Mouse (Mus musculus) E14TG2a.4 (cell line): ENCODE results near the gene Rcn1.

Source experiments
- H3K27me3 ChIP-seq: 2 replicates; pipeline ENCODE4 v1.6.1; 2014; ENCODE audit warnings: low read length, control low read depth; ENCODE audit not compliant: insufficient read depth
- H3K36me3 ChIP-seq: 2 replicates; pipeline ENCODE4 v1.6.1; 2014; ENCODE audit warnings: low read length, control low read depth; ENCODE audit not compliant: insufficient read depth
- H3K4me1 ChIP-seq: replicated peaks from 2 replicates; pipeline ENCODE4 v1.6.1; 2014; ENCODE audit warnings: low read depth, low read length, control low read depth
- H3K4me3 ChIP-seq: replicated peaks from 2 replicates; pipeline ENCODE4 v1.5.1; 2014; ENCODE audit warnings: mild to moderate bottlenecking, low read length
- H3K9me3 ChIP-seq: 2 replicates; pipeline ENCODE4 v1.6.1; 2014; ENCODE audit warnings: low read length, control low read depth
- CTCF ChIP-seq: conservative IDR thresholded peaks from 2 replicates; pipeline ENCODE4 v1.5.1; 2014; ENCODE audit warnings: low read length
- NANOG ChIP-seq: IDR thresholded peaks from 2 replicates; pipeline ENCODE4 v1.6.1; 2014; ENCODE audit warnings: borderline replicate concordance, low read length, mixed read lengths
- POU5F1 ChIP-seq: IDR thresholded peaks from 2 replicates; pipeline ENCODE4 v1.6.1; 2014; ENCODE audit warnings: low read length, borderline replicate concordance

Rcn1 gene

DNA sequence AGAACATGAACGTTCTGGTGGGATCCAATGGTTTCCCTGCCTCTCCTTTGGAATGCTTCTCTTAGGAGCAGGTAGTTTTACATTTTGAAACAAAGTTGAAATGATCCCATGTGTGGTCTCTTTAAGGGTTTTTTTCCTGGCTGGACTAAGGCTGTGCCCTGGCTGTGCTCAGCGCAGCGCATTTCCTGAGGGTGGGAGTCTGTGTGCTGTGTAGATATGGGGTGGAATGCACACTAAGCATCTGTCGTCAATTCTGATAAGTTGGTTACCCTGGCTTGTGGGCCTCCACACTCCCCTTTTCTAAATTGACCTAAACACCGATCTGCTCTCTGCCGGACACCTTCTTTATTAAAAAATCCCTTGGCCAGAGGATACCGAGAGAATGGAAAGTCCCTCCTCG is 28.3 kb upstream of the Rcn1 start:
- H3K9me3 ChIP-seq, result no peaks in the 10 kb centered on the region
- peaks cover 17% of the 10 kb centered on the region; the same call in 1 of the 2 replicates for H3K27me3 ChIP-seq
- no peak for TF ChIP-seq CTCF
- TF ChIP-seq NANOG, result no peak
- TF ChIP-seq POU5F1, result no peak
- H3K4me3 ChIP-seq, result no peak overlapping the region
- H3K36me3 ChIP-seq, result no peaks in the 10 kb centered on the region
- H3K4me1 ChIP-seq, result no peaks in the 10 kb centered on the region

DNA sequence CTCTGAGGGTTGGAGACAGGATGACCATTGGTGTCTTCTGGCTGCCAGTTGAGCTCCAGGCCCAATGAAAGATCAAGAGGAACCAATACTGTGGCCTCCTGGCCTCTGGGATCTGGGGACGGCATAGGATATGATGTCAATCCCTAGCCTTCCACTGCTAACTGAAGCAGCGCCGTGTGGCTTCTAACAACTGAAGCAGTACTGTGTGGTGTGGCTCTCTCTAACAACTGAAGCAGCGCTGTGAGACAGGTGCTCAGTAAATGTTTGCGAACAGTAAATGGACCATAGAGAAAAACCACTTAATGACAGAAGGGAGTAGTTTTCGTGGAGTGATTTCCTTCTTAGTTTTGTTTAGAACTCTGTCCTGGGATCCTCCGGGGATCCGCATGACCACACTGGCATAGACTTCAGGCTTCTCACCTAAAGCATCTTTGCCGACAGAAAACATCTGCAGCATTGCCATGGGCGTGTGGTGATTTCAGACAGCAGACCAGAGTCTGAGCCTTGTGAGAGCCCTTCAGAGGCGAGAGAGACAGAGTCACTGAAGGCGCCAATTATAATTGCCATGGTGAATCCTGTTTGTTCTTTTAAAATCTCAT is 19.6 kb upstream of the Rcn1 start:
- no peaks in the 10 kb centered on the region for H3K27me3 ChIP-seq

DNA sequence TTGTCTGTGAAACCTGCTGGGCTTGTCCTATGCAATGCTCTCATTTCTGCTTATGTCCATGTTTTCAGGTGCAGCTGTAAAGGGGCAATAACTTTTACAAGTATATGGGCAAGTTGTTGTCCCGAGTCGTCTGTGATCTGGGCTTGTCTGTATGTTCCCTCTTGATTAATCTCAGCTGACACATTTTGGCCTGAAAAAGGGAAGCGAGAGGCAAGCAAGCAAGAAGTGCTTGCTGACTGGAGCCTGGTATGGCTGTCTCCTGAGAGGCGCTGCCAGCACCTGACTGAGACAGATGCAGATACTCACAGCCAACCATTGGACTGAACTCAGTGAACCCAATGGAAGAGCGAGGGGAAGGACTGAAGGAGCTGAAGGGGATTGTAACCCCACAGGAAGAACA is 18.5 kb upstream of the Rcn1 start:
- no peaks in the 10 kb centered on the region for H3K36me3 ChIP-seq
- no peak for TF ChIP-seq NANOG
- TF ChIP-seq CTCF, result no peak
- TF ChIP-seq POU5F1, result no peak
- 0 out of 2 replicates have a peak, but pooled peaks cover 4% of the 10 kb centered on the region for H3K9me3 ChIP-seq
- H3K4me3 ChIP-seq, result no peak overlapping the region
- H3K27me3 ChIP-seq, result no peaks in the 10 kb centered on the region
- peaks cover 7% of the 10 kb centered on the region for H3K4me1 ChIP-seq

More for the DNA sequence above, 19.6 kb upstream of the Rcn1 start:
- H3K4me3 ChIP-seq, result no peak overlapping the region
- H3K9me3 ChIP-seq, result 0 out of 2 replicates have a peak, but pooled peaks cover 4% of the 10 kb centered on the region
- no peaks in the 10 kb centered on the region for H3K36me3 ChIP-seq
- H3K4me1 ChIP-seq, result peaks cover 7% of the 10 kb centered on the region
- TF ChIP-seq NANOG, result no peak
- TF ChIP-seq CTCF, result no peak
- no peak for TF ChIP-seq POU5F1

DNA sequence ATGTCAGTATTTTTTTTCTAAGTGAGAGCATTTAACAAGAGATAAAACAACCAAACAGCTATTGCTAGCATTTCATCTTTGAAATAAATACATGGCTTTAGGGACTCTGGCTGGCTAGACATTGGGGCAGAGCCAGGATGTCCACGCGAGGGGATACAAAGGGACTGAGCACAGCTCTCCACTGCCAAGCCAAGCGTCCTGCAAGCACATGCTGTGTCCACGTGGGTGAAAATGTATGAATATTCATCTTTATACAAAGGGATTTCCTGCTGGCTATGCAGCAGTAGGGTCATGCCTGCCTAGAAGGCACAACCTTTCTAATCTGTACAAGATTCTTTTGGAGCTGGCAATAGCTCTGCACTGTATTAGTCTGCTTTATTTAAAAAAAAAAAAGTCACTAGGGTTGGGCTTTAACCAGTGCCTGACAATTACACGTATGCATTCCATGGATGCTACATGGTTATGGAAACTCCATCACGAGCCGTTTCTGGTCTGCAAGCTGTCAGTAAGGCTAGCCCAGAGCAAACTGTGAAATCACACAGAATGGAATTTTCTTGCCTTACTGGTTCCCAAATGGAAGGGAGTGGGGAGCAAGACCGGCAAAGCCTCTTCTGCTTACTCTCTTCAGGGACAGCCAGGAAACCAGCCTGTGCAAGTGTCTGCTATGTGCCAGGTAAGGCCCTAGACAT is 17.7 kb upstream of the Rcn1 start:
- H3K27me3 ChIP-seq, result no peaks in the 10 kb centered on the region
- no peaks in the 10 kb centered on the region for H3K36me3 ChIP-seq
- TF ChIP-seq POU5F1, result no peak
- TF ChIP-seq CTCF, result no peak
- H3K4me3 ChIP-seq, result no peak overlapping the region
- 0 out of 2 replicates have a peak, but pooled peaks cover 4% of the 10 kb centered on the region for H3K9me3 ChIP-seq
- H3K4me1 ChIP-seq, result peaks cover 7% of the 10 kb centered on the region

DNA sequence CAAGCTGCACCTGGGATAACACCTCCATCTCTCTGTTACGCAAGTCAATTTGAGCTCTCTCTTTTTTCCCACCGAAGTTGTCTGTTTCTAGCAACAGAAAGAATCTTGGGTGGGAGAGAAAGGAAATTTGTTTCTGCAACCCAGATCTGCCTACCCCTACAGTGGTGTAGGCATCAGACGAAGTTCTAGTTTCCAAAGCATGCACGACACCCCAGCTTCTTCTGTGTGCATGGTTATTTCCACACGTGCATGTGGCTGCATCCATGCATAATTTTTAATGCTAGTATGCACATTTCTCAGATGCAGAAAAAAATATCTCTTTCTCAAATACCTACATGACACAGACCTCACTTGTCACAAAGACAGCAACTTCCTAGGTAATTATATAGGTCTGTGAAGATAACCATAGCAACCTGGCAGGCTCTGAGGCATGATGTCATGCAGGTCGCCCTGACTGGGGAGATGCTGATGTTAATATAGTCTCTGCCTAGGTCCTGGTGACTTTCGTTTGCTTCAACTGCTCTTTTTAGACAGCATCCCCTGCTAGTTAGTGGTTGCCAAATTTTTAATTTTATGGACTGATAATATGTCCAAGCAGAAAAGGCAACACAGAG is 17.0 kb upstream of the Rcn1 start:
- Histone ChIP-seq H3K36me3 (no peaks in the 10 kb centered on the region), H3K27me3 (0 out of 2 replicates have a peak, but pooled peaks cover 5% of the 10 kb centered on the region), H3K4me1 (peaks cover 7% of the 10 kb centered on the region), H3K9me3 (0 out of 2 replicates have a peak, but pooled peaks cover 4% of the 10 kb centered on the region), H3K4me3 (no peak overlapping the region)
- TF ChIP-seq CTCF (no peak), NANOG (no peak), POU5F1 (no peak)

DNA sequence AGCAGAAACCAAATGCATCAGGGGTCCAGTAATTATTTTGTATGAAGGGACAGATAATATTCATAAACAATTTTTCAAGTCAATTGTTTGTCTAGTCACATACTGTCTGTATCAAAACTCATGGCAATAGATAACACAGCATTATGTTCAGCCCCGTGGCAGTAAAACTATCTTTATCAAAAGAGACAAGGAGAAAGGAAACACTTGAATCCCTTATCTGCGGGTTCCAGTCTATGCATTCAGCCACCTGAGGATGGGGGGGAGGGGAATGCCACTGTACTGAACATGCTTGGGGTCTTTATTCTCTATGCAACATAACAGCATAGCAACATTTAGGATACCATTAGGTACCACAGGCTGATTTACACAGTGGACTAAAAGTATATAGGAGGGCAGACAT is 15.2 kb upstream of the Rcn1 start:
- H3K9me3 ChIP-seq, result no peaks in the 10 kb centered on the region

DNA sequence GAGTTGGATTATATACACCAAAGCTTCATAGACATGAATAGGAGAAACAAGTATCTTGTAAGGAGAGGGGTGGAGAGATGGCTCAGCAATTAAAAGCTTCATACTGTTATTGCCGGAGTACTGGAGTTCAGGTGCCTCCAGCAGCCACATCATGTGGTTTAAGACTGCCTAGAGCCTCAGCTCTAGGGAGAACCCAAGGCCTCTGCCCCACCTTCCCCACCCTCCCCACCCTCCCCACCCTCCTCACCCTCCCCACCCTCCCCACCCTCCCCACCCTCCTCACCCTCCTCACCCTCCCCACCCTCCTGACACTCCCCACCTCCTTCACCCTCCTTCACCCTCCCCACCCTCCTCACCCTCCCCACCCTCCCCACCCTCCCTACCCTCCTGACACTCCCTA is 10.1 kb upstream of the Rcn1 start:
- Histone ChIP-seq H3K4me3 (no peak overlapping the region), H3K36me3 (no peaks in the 10 kb centered on the region), H3K9me3 (no peaks in the 10 kb centered on the region), H3K27me3 (0 out of 2 replicates have a peak, but pooled peaks cover 9% of the 10 kb centered on the region), H3K4me1 (peaks cover 10% of the 10 kb centered on the region)
- no peak for TF ChIP-seq POU5F1

More for the DNA sequence above, 15.2 kb upstream of the Rcn1 start:
- H3K4me1 ChIP-seq, result peaks cover 7% of the 10 kb centered on the region
- H3K27me3 ChIP-seq, result 0 out of 2 replicates have a peak, but pooled peaks cover 9% of the 10 kb centered on the region
- no peak for TF ChIP-seq POU5F1
- no peak for TF ChIP-seq CTCF
- TF ChIP-seq NANOG, result no peak
- H3K36me3 ChIP-seq, result no peaks in the 10 kb centered on the region
- H3K4me3 ChIP-seq, result no peak overlapping the region

DNA sequence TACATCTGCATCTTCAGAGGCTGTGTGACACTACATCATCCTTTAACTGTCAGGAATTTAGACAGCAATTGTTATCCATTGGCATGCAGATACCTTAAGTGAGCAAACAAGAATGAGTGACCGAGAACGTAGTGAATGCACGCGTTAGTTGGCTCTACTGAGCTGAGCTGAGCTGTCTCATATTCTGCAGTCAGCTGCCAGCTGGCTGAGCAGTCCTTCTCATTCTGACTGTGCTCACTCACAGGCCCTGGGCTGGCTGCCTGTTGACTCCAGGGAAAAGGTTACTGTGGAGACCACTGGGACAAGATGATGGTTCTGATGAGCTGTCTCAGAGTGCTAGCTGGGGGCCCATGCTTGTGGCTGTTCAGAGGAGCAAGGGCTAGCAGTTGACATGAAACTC is 9.4 kb upstream of the Rcn1 start:
- Histone ChIP-seq H3K4me3 (no peak overlapping the region), H3K36me3 (no peaks in the 10 kb centered on the region), H3K9me3 (no peaks in the 10 kb centered on the region), H3K27me3 (0 out of 2 replicates have a peak, but pooled peaks cover 9% of the 10 kb centered on the region), H3K4me1 (peaks cover 10% of the 10 kb centered on the region)
- TF ChIP-seq CTCF, result no peak
- TF ChIP-seq POU5F1, result no peak; the same call in 1 of the 2 replicates
- peak; percentile 23; the same call in 1 of the 2 replicates for TF ChIP-seq NANOG

DNA sequence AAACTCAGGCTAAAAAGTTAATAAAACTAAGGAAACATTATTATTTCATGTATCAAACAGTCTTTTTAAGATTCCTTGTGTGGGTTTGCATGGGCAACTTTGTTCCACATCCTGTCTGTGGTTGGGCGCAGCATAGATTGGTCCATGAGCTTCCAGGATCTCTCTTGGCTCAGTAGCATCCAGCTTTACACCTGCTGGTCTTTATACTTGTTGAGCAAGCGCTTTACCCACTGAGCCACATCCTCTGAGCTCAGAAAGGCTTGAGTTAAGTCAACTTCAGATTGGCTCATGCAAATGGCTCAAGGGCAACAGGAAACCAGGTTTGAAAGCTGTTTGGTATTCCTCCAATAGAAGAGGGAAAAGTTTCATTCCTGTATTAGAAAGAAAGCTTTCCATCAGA is 3.1 kb upstream of the Rcn1 start:
- TF ChIP-seq POU5F1 (no peak), NANOG (no peak), CTCF (no peak)
- no peaks in the 10 kb centered on the region for H3K36me3 ChIP-seq
- H3K9me3 ChIP-seq, result no peaks in the 10 kb centered on the region
- no peak overlapping the region for H3K4me3 ChIP-seq
- H3K27me3 ChIP-seq, result peaks cover 4% of the 10 kb centered on the region; the same call in 1 of the 2 replicates
- H3K4me1 ChIP-seq, result peaks cover 40% of the 10 kb centered on the region
